Mouse (Mus musculus) frontal cortex, adult (tissue): ENCODE results near the gene Arhgef25.
"Not testable (repeated sequence)": the region's sequence is repeated elsewhere in the genome, so short reads cannot be mapped to it uniquely, and the experiment has no call there.

Experiments used
- ATAC-seq: cut with Nextera tagmentation; 2 replicates; pipeline ENCODE4 v1.9.2; 2017; ENCODE audit warnings: mild to moderate bottlenecking, moderate library complexity, mixed read lengths; ENCODE audit not compliant: low TSS enrichment

Gene Arhgef25

GRCm38 (mm10) chr10:127138328-127139141 is 51.3 kb downstream of the Arhgef25 start:
- no peak for ATAC-seq

GRCm38 (mm10) chr10:127137896-127138295 is 52.0 kb downstream of the Arhgef25 start:
- ATAC-seq: no peak

GRCm38 (mm10) chr10:127136510-127136909 is 53.4 kb downstream of the Arhgef25 start:
- ATAC-seq: no peak

DNA sequence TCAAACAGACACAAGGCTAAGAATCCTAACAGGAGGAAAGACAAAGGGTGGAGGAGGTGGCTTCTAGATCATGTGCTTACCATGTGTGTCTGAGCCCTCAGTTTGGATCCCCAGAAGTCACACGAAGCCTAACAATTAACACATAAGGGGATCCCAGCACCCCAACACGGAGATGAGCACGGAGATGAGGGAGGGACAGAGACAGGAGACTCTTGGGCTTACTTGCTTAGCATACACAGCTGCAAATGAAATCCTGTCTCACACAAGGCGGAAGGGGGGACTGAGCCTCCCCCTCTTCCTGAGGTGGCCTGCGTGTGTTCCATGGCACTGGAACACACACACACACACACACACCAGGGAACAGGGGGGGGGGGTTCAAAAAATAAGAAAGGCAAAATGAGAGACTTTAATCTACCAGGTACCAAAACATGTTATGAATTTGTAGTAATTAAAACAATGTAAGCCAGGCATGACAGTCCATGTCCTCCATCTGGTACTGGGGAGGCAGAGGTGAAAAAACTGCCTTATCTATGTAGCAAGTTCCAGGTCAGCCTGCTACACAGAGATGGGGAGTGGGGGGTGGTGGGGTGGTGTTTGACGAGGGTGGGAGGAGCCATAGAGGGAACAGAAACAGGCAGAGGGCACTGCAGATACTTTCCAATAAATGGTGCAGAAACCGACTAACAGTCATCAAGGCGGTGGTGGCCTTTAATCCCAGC is 54.6 kb downstream of the Arhgef25 start:
- no peak for ATAC-seq

GRCm38 (mm10) chr10:127134394-127135035 is 55.4 kb downstream of the Arhgef25 start:
- ATAC-seq: not testable (repeated sequence)
